Mouse (Mus musculus): ENCODE measurements around the gene Ppp4r1. TPM values are rescaled to one million over a fixed set of nuclear protein-coding genes. Genes with fewer than 3 reads are reported as not detected.

Gene Ppp4r1
- total RNA-seq, 2 experiments from 2014 or later = 24.8 to 30.3 TPM

DNA sequence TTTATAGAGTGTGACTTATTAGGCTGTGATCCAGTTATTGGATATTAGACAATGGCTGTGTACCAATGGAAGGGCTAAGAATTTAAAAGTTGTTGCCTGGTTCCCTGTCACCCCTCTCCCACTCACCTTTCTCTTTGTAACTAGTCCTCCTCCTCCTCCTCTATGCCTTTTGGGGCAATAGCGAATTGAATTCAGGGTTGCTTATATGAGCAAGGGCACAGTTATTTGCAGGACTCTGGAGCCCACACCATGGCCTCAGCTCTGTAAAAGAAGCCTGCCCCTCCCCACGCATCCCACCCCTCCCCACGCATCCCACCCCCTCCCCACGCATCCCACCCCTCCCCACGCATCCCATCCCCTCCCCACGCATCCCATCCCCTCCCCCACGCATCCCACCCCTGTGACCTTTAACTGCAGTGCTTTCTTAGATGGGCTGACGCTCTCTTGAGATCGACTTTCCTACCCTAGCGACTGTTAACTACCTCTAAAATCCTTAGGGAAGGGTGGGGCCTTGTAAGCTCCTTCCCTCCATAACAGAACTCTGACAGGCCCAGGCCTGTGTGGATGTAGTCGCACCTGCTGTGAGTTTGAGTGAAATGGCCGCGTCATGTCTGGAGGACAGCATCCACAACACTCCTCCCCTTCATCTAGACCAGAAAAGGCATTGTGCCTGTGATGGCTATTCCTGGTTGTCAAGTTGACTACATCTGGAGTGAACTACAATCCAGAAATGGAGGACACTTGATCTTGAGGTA, 11.9 kb downstream of the Ppp4r1 start:
- Histone ChIP-seq H3K4me3 (no peak overlapping the region), H3K27ac (no peak overlapping the region)
- TF ChIP-seq CTCF (IDR thresholded peaks at IDR 0.05) = no peak
- intact Hi-C loops (cut with DNase I) = no loop called here
- DNase-seq = no peak

DNA sequence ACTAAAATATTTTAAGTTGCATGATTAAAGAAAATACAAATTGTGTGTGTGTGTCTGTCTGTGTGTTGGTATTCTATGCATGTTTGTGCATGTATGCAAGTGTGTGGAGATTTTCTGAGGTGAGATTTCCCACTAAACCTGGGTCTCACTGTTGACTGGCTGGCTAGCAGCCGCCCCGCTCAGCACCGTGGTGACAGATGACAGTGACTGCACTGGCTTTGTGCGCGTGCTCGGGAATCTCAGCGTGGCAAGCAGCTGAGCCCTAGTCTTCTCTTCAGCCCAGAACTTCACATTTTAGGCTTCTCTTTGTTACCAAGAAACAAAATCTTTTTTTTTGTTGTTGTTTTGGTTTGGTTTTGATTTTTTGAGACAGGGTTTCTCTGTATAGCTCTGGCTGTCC, 13.7 kb downstream of the Ppp4r1 start:
- H3K27ac ChIP-seq = no peak overlapping the region
- intact Hi-C loops (cut with DNase I) = no loop called here
- DNase-seq = no peak
- TF ChIP-seq CTCF (IDR thresholded peaks at IDR 0.05) = no peak
- no peak overlapping the region for H3K4me3 ChIP-seq

DNA sequence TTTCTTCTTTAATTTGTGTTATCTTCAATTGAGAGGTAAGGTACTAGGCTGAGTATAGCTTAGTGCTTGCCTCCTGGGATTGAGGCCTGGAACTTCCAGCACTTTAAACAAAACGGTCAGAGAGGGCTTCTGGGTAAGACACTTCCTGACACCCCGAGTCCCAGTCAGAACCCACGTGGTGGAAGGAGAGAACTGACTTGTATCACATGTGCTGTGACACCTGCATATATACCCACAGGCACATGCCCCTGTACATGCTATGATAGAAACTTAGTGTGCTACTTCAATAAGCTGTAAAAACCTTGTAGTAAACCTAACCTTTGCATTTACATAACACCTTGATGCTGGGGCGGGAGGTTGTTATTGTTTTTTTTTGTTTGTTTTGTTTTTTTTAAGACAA, 16.1 kb downstream of the Ppp4r1 start:
- intact Hi-C loops (cut with DNase I) = no loop called here
- H3K27ac ChIP-seq = no peak overlapping the region
- no peak for TF ChIP-seq CTCF (IDR thresholded peaks at IDR 0.05)
- DNase-seq = no peak
- H3K4me3 ChIP-seq = no peak overlapping the region

DNA sequence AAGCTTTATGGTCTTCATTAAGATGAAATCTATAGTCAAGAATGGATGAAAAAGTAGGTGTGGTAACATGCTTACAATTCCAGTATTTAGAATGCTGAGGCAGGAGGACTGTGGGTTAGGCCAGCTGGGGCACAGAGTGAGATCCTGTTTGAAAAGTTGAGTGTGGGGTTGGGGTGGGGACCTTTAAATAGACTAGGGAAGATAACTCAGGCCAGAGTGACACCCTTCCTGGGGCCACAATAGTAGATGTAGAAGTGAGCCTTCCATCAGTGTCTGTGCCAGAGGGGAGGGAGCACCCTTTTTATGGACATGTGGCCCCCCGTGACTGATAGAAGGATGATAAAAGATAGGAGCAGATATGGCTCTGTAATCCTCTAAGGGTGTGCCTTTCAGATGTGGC, 17.0 kb downstream of the Ppp4r1 start:
- intact Hi-C loops (cut with DNase I) = no loop called here
- no peak for DNase-seq
- TF ChIP-seq CTCF (IDR thresholded peaks at IDR 0.05) = no peak
- Histone ChIP-seq H3K4me3 (no peak overlapping the region), H3K27ac (0 out of 2 replicates have a peak overlapping the region, but pooled peaks have one; percentile 16)

DNA sequence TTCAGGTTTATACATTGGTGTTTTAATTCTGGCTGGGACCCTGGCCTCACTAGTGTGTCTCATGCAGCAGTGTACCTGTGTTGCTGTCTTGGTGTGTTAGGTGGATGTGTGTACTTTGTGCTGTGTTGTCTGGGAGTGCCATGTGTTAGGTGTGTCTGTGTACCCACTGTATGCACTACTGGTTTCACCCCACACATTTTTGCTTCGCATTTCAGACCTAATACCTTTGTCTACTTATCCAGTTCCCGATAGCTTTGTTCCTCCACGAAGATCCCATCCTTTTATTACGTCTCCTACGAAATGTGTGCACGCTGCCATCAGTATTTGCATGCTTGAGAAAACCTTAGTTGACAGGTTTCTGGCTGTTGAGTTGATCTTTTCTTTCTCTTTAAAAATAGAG, 18.1 kb downstream of the Ppp4r1 start:
- DNase-seq = no peak
- H3K4me3 ChIP-seq = no peak overlapping the region
- no peak for TF ChIP-seq CTCF (IDR thresholded peaks at IDR 0.05)
- intact Hi-C loops (cut with DNase I) = no loop called here
- H3K27ac ChIP-seq = no peak overlapping the region

DNA sequence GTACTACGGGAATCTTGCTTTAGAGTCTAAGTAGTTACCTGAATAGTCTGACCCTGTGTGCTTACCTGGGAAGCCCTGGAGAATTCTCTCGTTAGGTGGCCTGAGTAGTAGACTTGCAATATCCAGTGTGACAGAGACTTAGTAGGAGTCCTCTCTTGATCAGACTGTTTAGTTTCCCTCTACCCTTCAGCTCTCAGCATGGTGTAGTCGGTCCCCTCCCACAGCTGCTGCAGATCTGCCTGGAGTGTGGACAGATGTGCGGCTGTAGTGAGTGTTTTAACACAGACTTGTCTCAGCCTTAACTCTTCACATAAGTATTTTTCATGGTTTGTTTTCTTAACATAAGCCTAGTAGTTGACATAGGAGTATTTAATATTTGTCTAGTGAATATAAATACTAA, 19.7 kb downstream of the Ppp4r1 start:
- DNase-seq = no peak
- no peak for TF ChIP-seq CTCF (IDR thresholded peaks at IDR 0.05)
- Histone ChIP-seq H3K27ac (no peak overlapping the region; the same call in 1 of the 2 replicates), H3K4me3 (no peak overlapping the region)
- intact Hi-C loops (cut with DNase I) = no loop called here

DNA sequence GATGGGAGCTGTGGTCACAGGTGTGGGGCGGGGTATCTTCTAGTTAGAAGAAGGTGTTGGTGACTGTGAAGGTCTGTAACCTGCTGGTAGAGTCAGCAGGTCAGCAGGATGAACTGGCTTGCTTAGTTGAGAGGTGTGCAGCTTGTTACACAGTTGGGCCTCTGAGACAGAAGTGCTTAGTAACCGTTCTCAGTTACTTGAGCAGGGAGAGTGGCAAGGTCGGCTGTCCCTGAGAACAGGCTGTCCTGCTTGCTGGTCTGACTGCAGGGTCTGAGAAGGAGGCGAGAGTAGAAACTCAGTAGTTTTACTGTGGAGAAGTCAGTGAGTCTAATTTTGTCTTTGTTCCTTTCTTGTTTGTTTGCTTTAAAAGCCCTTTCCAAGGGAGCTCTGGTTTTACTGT, 23.6 kb downstream of the Ppp4r1 start:
- peak overlapping the region; percentile 86 for H3K27ac ChIP-seq
- peak; percentile 65 for DNase-seq
- intact Hi-C loops (cut with DNase I) = no loop called here
- peak overlapping the region; percentile 32 for H3K4me3 ChIP-seq
- TF ChIP-seq CTCF (IDR thresholded peaks at IDR 0.05) = no peak

DNA sequence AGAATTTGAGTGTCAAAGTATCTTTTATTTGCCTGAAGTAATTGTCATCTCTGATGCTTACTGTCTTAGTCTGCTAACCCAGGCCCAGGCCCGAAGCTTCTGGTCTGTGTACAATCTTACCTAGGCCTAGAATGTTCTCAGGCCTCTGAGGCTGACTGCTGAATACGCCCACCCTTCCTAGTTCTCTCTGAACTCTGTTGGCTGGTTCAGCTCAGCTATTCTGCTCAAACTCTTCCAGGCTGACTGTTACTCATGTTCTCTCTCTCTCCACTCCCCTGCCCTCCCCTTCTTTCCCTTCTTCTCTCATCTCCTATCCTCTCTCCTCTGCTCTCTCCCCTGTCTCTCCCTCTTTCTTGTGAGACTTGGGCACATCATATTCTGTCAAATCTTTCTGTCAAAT, 24.0 kb downstream of the Ppp4r1 start:
- H3K4me3 ChIP-seq = peak overlapping the region; percentile 32
- intact Hi-C loops (cut with DNase I) = no loop called here
- TF ChIP-seq CTCF (IDR thresholded peaks at IDR 0.05) = no peak
- no peak for DNase-seq
- peak overlapping the region; percentile 86 for H3K27ac ChIP-seq

DNA sequence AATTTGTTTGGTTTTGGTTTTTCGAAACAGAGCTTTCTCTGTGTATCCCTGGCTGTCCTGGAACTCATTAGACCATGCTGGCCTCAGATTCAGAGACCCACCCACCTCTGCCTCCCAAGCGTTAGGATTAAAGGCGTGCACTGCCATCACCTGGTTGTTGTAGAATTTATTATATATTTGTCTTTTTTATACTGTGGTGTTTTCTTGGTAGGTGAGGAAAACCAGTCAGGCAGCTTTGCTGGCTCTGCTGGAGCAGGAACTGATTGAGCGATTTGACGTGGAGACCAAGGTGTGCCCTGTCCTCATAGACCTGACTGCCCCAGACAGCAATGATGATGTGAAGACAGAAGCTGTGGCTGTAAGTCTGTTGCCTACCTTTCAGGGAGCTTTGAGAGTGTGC, 28.7 kb downstream of the Ppp4r1 start:
- no peak for TF ChIP-seq CTCF (IDR thresholded peaks at IDR 0.05)
- no peak overlapping the region for H3K4me3 ChIP-seq
- no peak for DNase-seq
- H3K27ac ChIP-seq = no peak overlapping the region
- intact Hi-C loops (cut with DNase I) = no loop called here

DNA sequence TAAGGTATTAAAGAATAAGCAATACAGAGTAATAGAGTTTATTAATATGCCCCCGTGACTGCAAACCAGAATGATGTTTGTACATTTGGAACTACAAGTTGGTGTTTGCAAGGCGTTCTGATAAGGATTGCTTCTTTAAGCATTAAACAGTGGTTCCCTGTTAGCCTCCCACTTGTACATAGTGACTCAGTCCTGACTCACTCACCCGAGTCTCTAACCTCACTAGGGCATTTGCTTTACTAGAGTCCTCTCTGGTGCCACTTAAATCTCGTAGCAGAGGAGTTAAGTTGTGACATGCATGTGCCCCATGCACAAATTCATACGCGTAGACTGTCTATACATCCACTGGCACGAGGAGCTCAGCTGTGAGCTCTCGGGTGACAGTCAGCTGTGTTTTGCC, 31.4 kb downstream of the Ppp4r1 start:
- intact Hi-C loops (cut with DNase I) = no loop called here
- Histone ChIP-seq H3K27ac (no peak overlapping the region), H3K4me3 (no peak overlapping the region)
- TF ChIP-seq CTCF (IDR thresholded peaks at IDR 0.05) = no peak
- no peak for DNase-seq

DNA sequence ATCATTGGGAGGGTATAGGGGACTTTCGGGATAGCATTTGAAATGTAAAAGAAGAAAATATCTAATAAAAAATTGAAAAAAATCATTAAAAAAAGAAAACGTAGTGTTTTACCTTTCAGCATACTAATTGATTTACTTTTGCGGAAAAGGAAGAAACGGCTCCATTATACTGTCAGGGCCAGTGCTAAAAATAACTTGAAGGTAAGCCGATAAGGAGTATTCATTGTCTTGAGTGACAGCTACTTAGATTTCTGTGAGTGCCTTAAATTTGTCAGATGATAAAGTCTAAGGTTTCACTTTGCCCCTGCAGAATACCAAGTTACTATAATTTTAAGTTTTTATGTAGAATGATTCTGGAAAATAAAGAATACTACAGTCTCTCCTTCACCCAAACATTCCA, 37.8 kb downstream of the Ppp4r1 start:
- Histone ChIP-seq H3K4me3 (no peak overlapping the region), H3K27ac (no peak overlapping the region; the same call in 1 of the 2 replicates)
- intact Hi-C loops (cut with DNase I) = no loop called here
- TF ChIP-seq CTCF (IDR thresholded peaks at IDR 0.05) = no peak
- DNase-seq = no peak

DNA sequence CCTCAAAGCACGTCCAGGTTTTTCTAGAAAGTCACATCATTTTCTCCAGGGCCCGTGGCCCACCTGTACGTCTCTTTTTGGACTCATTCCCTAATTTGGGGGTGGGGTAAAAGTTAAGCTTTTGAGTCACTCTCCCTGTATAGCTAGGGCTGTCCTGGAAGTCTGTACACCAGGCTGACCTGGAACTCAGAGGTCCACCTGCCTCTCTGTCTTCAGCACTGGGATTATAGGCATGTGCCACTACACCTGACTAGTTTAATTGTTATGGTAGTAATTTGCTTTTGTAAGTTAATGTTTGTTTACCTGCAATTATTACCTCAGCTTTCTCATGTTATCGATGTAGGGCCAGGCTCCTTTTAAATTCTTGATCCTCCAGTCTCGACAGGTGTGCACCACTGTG, 40.0 kb downstream of the Ppp4r1 start:
- no peak for TF ChIP-seq CTCF (IDR thresholded peaks at IDR 0.05)
- H3K4me3 ChIP-seq = no peak overlapping the region
- DNase-seq = no peak
- no peak overlapping the region for H3K27ac ChIP-seq
- intact Hi-C loops (cut with DNase I) = no loop called here

DNA sequence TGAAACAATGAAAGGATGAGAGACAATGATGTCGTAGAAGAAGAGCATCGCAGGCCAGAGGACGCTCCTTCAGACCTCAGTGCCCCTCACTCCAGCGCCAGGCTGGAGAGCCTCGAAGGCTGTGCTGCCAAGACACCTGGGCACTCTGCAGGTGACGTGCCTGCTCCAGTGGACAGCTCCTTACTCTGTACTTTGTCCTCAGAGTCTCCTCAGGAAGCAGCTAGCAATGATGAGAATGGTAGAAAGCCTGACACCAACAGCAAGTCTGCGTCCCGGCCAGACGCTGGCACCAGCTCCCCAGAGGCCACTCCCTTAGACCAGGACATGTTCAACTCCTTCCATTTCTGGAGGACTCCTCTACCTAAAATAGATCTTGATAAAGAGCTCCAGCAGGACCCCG, 41.9 kb downstream of the Ppp4r1 start:
- intact Hi-C loops (cut with DNase I) = no loop called here
- no peak for DNase-seq
- no peak for TF ChIP-seq CTCF (IDR thresholded peaks at IDR 0.05)

DNA sequence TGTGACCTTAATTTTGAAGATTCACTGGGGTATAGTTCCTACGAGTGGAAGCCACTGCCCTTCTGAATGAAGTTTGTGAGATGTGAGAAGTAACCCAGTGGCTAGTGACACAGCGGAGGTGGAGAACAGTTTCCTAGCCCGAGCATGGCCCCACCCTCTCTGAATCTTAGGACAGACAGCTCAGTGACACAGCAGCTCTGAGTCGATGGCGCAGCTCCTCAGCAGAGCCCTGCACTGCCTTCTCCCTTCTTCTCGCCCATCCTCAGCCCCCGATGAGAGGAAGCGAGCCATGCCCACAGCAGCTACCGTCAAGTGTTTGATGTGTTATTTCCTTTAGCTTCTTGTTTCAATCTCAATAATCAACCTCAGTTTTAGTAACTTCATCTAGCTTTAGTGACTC, 43.9 kb downstream of the Ppp4r1 start:
- Histone ChIP-seq H3K4me3 (no peak overlapping the region), H3K27ac (no peak overlapping the region)
- TF ChIP-seq CTCF (IDR thresholded peaks at IDR 0.05) = no peak
- no peak for DNase-seq
- intact Hi-C loops (cut with DNase I) = no loop called here

More for the DNA sequence above, 41.9 kb downstream of the Ppp4r1 start:
- no peak overlapping the region; the same call in 1 of the 2 replicates for H3K27ac ChIP-seq
- H3K4me3 ChIP-seq = no peak overlapping the region
